Mouse (Mus musculus) lung, postnatal 0 days (tissue): ENCODE measurements around the gene Grm4. TPM values are rescaled to one million over a fixed set of nuclear protein-coding genes. Genes with fewer than 3 reads are reported as not detected.
A peak's percentile ranks its signal among the peaks of the same experiment; 100 is the strongest.

Experiments used
- ATAC-seq: fragments of 200-750 bp; cut with Nextera tagmentation; 2 replicates; pipeline ENCODE4 v1.8.0; 2017; ENCODE audit warnings: moderate library complexity
- DNase-seq: peaks from one replicate; pipeline ENCODE4 v3.0.0-alpha.2; 2016; ENCODE audit warnings: low spot score
- H3K27ac ChIP-seq: fragments of 300-500 bp; sonication (generic); 2 replicates; pipeline ENCODE4 v1.5.1; 2014; ENCODE audit warnings: antibody characterized with exemption, mild to moderate bottlenecking, low read length, mixed read lengths
- H3K27me3 ChIP-seq: fragments of 300-500 bp; sonication (generic); replicated peaks from 2 replicates; pipeline ENCODE4 v1.6.1; 2014; ENCODE audit warnings: low read length, mixed read lengths; ENCODE audit not compliant: insufficient read depth
- H3K36me3 ChIP-seq: fragments of 300-500 bp; sonication (generic); 2 replicates; pipeline ENCODE4 v1.6.1; 2014; ENCODE audit warnings: low read length, mixed read lengths; ENCODE audit not compliant: insufficient read depth
- H3K4me1 ChIP-seq: fragments of 300-500 bp; sonication (generic); 2 replicates; pipeline ENCODE4 v1.6.1; 2014; ENCODE audit warnings: antibody characterized with exemption, low read depth, low read length, mixed read lengths; ENCODE audit not compliant: insufficient read depth
- H3K4me2 ChIP-seq: fragments of 300-500 bp; sonication (generic); replicated peaks from 2 replicates; pipeline ENCODE4 v1.6.1; 2014; ENCODE audit warnings: low read depth, mild to moderate bottlenecking, low read length, moderate library complexity, mixed read lengths
- H3K4me3 ChIP-seq: fragments of 300-500 bp; sonication (generic); 2 replicates; pipeline ENCODE4 v1.5.1; 2014; ENCODE audit warnings: low read depth, low read length
- H3K9ac ChIP-seq: fragments of 300-500 bp; sonication (generic); replicated peaks from 2 replicates; pipeline ENCODE4 v1.6.1; 2014; ENCODE audit warnings: low read depth, mild to moderate bottlenecking
- H3K9me3 ChIP-seq: fragments of 300-500 bp; sonication (generic); 2 replicates; pipeline ENCODE4 v1.6.1; 2016; ENCODE audit warnings: low read length, mixed read lengths
- CTCF ChIP-seq: IDR thresholded peaks from 2 replicates; pipeline ENCODE4 v1.5.1; 2016; ENCODE audit warnings: antibody characterized with exemption, mild to moderate bottlenecking
- EP300 ChIP-seq: IDR thresholded peaks from 2 replicates; pipeline ENCODE4 v1.6.1; 2016; ENCODE audit warnings: antibody characterized with exemption, mild to moderate bottlenecking, control low read depth
- WGBS: fragments of 180-500 bp; shearing (Covaris S2); extraction: QIAGEN DNeasy Blood & Tissue Kit; methylation state at CpG from one replicate; pipeline ENCODE4 v1.1.7; 2014; 5-methylcytosine and 5-hydroxymethylcytosine counted together
- polyA plus RNA-seq: library from polyadenylated mRNA; unstranded; fragments of >200 nt; fragmentation: Nextera tagmentation; extraction: Ambion mirVana; gene quantifications from 2 replicates; pipeline ENCODE4 v1.2.1, GENCODE M21; 2015

The Grm4 gene
- polyA plus RNA-seq, 1 experiment from 2014 or later = not detected

DNA sequence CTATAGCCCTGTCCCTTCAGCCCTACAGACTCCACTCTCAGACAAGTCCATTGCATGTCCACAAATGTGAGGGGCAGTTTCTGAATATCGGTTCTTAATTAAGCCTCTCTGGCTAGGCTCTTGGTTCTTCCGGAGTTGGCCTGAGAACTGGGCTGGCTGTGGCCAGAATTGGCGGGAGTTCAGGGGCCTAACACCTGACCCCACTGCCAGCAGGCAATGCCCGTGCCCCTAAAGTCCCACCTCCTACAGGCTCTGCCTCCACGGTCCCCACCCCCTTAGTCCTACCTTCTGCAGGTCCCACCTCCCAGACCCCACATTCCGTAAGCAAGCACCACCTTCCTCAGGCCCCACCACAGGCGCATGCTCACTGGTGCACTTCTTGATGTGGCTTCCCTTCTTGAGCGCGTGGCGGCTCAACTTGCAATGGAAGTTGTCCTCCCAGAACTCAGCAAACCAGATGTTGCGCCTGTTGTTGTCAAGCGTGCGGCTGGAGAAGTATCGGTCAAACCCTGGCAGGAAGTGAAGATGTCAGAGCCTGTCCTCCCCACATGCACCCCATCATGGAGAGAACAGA is 71.4 kb downstream of the Grm4 start:
- no peak overlapping the region for H3K27ac ChIP-seq
- H3K4me2 ChIP-seq = no peak overlapping the region
- H3K27me3 ChIP-seq = no peaks in the 10 kb centered on the region
- 76% methylated on average over 14 of the region's 14 CpGs for WGBS
- H3K9me3 ChIP-seq = no peaks in the 10 kb centered on the region
- H3K4me3 ChIP-seq = no peak overlapping the region
- no peak overlapping the region for H3K9ac ChIP-seq
- no peak for ATAC-seq
- no peaks in the 10 kb centered on the region for H3K4me1 ChIP-seq
- no peak for DNase-seq
- no peaks in the 10 kb centered on the region for H3K36me3 ChIP-seq
- TF ChIP-seq CTCF (no peak), EP300 (no peak)

DNA sequence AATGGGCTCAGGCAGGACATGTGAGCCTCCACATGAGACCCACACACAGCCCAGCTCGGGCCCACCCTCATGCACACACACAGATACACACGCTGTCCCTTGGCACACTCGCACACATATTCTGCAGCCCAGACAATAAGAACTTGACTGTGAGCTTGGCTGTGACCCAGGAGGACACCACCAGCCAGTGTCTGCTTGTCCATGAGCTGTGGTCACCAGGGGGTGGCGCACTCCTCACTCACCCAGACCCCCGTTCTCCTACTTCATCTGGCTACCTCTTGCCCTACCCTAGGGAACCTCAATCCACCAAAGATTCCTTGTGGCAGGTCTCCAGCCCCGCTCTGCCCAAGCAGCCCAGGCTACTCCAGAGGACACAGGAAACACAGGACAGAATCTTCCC is 72.5 kb downstream of the Grm4 start:
- Histone ChIP-seq H3K27ac (no peak overlapping the region), H3K36me3 (no peaks in the 10 kb centered on the region), H3K27me3 (no peaks in the 10 kb centered on the region), H3K4me2 (no peak overlapping the region), H3K9ac (no peak overlapping the region), H3K4me1 (no peaks in the 10 kb centered on the region), H3K4me3 (no peak overlapping the region), H3K9me3 (no peaks in the 10 kb centered on the region)
- DNase-seq (no peak), ATAC-seq (no peak)
- 73% methylated on average over 6 of the region's 6 CpGs for WGBS
- no peak for TF ChIP-seq EP300
- TF ChIP-seq CTCF = peak; percentile 34

DNA sequence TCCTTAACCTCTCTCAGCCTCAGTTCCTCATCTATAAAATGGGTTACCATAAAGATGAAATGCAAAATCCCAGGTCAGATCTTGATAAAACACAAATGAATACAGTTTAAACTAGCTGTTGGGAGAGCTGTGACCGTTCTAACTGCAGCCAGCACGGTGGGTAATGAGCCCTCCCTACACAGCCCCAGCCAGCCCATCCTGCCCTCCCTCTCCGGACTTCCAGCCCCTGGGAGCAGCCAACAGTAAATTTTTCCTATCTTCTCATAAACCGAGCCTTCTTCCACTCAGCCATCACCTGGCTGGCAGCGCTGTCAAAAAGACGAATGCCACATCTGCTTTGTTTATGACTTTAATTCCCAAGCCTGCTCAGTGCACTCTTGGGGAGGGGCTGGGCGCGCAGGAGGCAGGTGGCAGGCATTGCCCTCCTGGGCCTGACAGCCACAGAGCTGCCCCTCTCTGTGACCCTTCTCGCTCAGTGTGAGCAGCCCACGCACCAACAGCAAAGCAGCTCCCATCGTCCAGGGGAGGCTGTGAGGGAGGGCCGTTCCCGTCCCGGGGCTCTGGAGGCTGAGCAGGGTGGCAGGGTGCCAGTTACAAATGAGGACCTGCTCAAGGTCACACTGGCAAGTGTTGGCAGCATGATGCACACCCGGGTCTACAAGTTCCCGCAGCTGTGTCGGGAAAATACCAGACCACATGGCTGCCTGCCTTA is 75.7 kb downstream of the Grm4 start:
- no peak for ATAC-seq

DNA sequence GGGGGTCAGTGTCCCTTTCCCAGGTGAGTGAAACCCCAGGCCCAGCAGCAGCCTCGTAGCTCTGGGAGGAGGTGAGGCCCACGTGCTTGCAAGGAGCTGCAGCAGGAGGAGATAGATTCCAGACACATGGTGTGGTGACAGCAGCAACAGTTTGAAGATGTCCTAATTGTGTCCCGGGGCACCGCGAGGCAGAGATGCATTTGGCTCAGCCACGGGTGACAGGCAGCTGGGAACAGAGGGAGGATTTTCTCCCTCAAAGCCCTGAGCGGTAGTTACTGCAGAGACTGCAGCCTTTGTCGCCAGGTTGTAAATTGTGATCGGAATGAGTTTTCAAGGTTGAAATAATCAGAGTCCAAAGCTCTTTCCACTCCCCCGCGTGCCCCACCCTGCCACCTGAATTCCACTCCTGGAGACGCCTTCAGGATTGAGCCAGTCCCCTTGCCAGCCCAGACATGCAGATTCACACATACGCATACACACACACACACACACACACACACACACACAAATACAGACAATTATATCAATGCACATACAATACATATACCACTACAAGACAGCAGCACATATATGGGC is 78.6 kb downstream of the Grm4 start:
- ATAC-seq = no peak
- WGBS = 59% methylated on average over 13 of the region's 13 CpGs
- H3K36me3 ChIP-seq = no peaks in the 10 kb centered on the region
- no peaks in the 10 kb centered on the region for H3K9me3 ChIP-seq
- H3K27ac ChIP-seq = no peak overlapping the region
- no peak for TF ChIP-seq CTCF
- no peak for TF ChIP-seq EP300
- H3K4me3 ChIP-seq = no peak overlapping the region
- H3K27me3 ChIP-seq = no peaks in the 10 kb centered on the region
- H3K4me2 ChIP-seq = no peak overlapping the region
- no peak for DNase-seq
- no peaks in the 10 kb centered on the region for H3K4me1 ChIP-seq
- no peak overlapping the region for H3K9ac ChIP-seq

More for the DNA sequence above, 75.7 kb downstream of the Grm4 start:
- H3K9me3 ChIP-seq = no peaks in the 10 kb centered on the region
- no peak overlapping the region for H3K4me2 ChIP-seq
- H3K4me3 ChIP-seq = no peak overlapping the region
- no peaks in the 10 kb centered on the region for H3K36me3 ChIP-seq
- no peak overlapping the region for H3K27ac ChIP-seq
- H3K27me3 ChIP-seq = no peaks in the 10 kb centered on the region
- no peak for DNase-seq
- no peak overlapping the region for H3K9ac ChIP-seq
- 28% methylated on average over 17 of the region's 17 CpGs for whole genome bisulfite sequencing
- no peaks in the 10 kb centered on the region for H3K4me1 ChIP-seq
- no peak for TF ChIP-seq EP300
- no peak for TF ChIP-seq CTCF

DNA sequence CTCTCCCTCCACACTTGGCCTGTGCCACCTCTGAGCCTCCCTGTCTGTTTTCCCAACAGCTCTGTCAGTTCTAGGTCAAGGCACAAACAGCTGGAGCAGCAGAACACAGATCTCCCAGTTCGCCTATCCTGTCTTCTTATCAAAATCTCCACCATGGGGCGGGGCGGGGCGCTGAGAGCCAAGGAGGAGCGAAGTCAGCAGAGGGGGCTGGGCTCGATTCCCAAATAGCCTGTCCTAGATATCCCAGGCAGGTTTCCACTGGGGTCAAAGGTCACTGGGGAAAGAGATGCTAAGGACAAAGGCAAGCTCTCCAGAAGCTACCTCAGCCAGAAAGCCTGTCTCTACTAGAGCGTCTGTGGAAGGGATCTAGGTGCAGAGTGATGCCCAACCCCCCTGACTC is 79.4 kb downstream of the Grm4 start:
- H3K36me3 ChIP-seq = no peaks in the 10 kb centered on the region
- H3K4me1 ChIP-seq = no peaks in the 10 kb centered on the region
- no peaks in the 10 kb centered on the region for H3K9me3 ChIP-seq
- 44% methylated on average over 7 of the region's 7 CpGs for WGBS
- ATAC-seq = no peak
- no peak for DNase-seq
- no peak overlapping the region for H3K4me2 ChIP-seq
- no peak overlapping the region for H3K27ac ChIP-seq
- TF ChIP-seq EP300 (no peak), CTCF (no peak)
- H3K9ac ChIP-seq = no peak overlapping the region
- H3K4me3 ChIP-seq = no peak overlapping the region
- H3K27me3 ChIP-seq = no peaks in the 10 kb centered on the region

DNA sequence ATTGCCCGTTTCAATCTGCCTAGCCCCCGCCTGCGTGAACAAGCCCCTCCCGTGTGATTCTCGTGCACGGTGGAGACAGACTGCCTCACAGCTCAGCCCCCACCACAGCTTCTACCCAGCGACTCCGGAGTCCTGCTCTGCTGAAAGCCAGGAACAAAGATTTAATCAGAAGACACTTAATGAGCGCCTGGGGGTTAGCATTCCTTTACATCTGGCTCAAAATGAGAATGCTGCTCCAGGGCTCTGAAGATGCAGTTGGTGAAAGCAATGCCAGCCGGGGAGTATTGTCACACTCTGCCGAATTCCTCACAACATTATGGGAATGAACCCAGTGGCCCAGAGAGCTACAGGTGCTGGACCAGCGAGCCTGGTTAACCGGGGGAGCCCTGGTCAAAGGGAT is 85.4 kb downstream of the Grm4 start:
- no peaks in the 10 kb centered on the region for H3K9me3 ChIP-seq
- H3K4me1 ChIP-seq = no peaks in the 10 kb centered on the region
- no peak overlapping the region for H3K4me3 ChIP-seq
- no peaks in the 10 kb centered on the region for H3K36me3 ChIP-seq
- H3K9ac ChIP-seq = no peak overlapping the region
- TF ChIP-seq CTCF = no peak
- TF ChIP-seq EP300 = no peak
- ATAC-seq (no peak), DNase-seq (no peak)
- WGBS = 37% methylated on average over 13 of the region's 13 CpGs
- no peaks in the 10 kb centered on the region for H3K27me3 ChIP-seq
- H3K4me2 ChIP-seq = no peak overlapping the region
- no peak overlapping the region for H3K27ac ChIP-seq
